Mouse (Mus musculus) hindbrain, embryonic 10.5 days (tissue): ENCODE results near the gene Mast4. TPM values are rescaled to one million over a fixed set of nuclear protein-coding genes. Genes with fewer than 3 reads are reported as not detected.
A peak's percentile ranks its signal among the peaks of the same experiment; 100 is the strongest.

ENCODE experiments used
- DNase-seq: peaks from one replicate; pipeline ENCODE4 v3.0.0-alpha.2; 2017; ENCODE audit warnings: low spot score
- H3K27ac ChIP-seq: fragments of 300-500 bp; sonication (generic); 2 replicates; pipeline ENCODE4 v1.5.1; 2016; ENCODE audit warnings: mild to moderate bottlenecking, moderate library complexity
- H3K27me3 ChIP-seq: fragments of 300-500 bp; sonication (generic); 2 replicates; pipeline ENCODE4 v1.6.1; 2016; ENCODE audit warnings: mild to moderate bottlenecking; ENCODE audit not compliant: poor library complexity, insufficient read depth, severe bottlenecking
- H3K36me3 ChIP-seq: fragments of 300-500 bp; sonication (generic); 2 replicates; pipeline ENCODE4 v1.6.1; 2016; ENCODE audit warnings: mild to moderate bottlenecking, moderate library complexity
- H3K4me1 ChIP-seq: fragments of 300-500 bp; sonication (generic); replicated peaks from 2 replicates; pipeline ENCODE4 v1.6.1; 2016; ENCODE audit warnings: mild to moderate bottlenecking
- H3K4me3 ChIP-seq: fragments of 300-500 bp; sonication (generic); 2 replicates; pipeline ENCODE4 v1.5.1; 2016; ENCODE audit warnings: mild to moderate bottlenecking, moderate library complexity
- H3K9me3 ChIP-seq: fragments of 300-500 bp; sonication (generic); 2 replicates; pipeline ENCODE4 v1.6.1; 2016; ENCODE audit warnings: mild to moderate bottlenecking, moderate library complexity
- WGBS: fragments of 180-500 bp; shearing (Covaris S2); methylation state at CpG from one replicate; pipeline ENCODE4 v1.1.7; 2016; 5-methylcytosine and 5-hydroxymethylcytosine counted together
- polyA plus RNA-seq: library from polyadenylated mRNA; unstranded; fragments of >200 nt; fragmentation: Nextera tagmentation; extraction: Ambion mirVana; gene quantifications from 2 replicates; pipeline ENCODE4 v1.2.1, GENCODE M21; 2016

Gene Mast4
- polyA plus RNA-seq, 1 experiment from 2014 or later, result 19.3 TPM

- WGBS, result 87% methylated on average over 13 of the region's 13 CpGs
- Histone ChIP-seq H3K27me3 (no peaks in the 10 kb centered on the region), H3K9me3 (no peaks in the 10 kb centered on the region), H3K27ac (peak overlapping the region; percentile 23; the same call in 1 of the 2 replicates), H3K4me1 (peaks cover 19% of the 10 kb centered on the region), H3K36me3 (no peaks in the 10 kb centered on the region), H3K4me3 (no peak overlapping the region)
- no peak for DNase-seq
Measured at GRCm38 (mm10) chr13:102889537-102889936, 444.8 kb downstream of the Mast4 start.

- Histone ChIP-seq H3K36me3 (no peaks in the 10 kb centered on the region), H3K4me1 (peaks cover 14% of the 10 kb centered on the region), H3K27me3 (no peaks in the 10 kb centered on the region), H3K9me3 (no peaks in the 10 kb centered on the region), H3K4me3 (no peak overlapping the region), H3K27ac (0 out of 2 replicates have a peak overlapping the region, but pooled peaks have one; percentile 23)
- 84% methylated on average over 15 of the region's 15 CpGs for WGBS
- DNase-seq, result no peak
Measured at GRCm38 (mm10) chr13:102888895-102889490, 445.3 kb downstream of the Mast4 start.

GRCm38 (mm10) chr13:102888211-102888610 is 446.1 kb downstream of the Mast4 start:
- Histone ChIP-seq H3K4me3 (no peak overlapping the region), H3K27ac (no peak overlapping the region), H3K9me3 (no peaks in the 10 kb centered on the region), H3K4me1 (peaks cover 8% of the 10 kb centered on the region; the same call in 1 of the 2 replicates), H3K36me3 (no peaks in the 10 kb centered on the region), H3K27me3 (no peaks in the 10 kb centered on the region)
- 76% methylated on average over 8 of the region's 8 CpGs for whole genome bisulfite sequencing
- no peak for DNase-seq

GRCm38 (mm10) chr13:102887534-102887933 is 446.8 kb downstream of the Mast4 start:
- WGBS, result 95% methylated on average over 13 of the region's 13 CpGs
- Histone ChIP-seq H3K9me3 (no peaks in the 10 kb centered on the region), H3K4me1 (peaks cover 8% of the 10 kb centered on the region; the same call in 1 of the 2 replicates), H3K27ac (no peak overlapping the region), H3K4me3 (no peak overlapping the region), H3K36me3 (no peaks in the 10 kb centered on the region), H3K27me3 (no peaks in the 10 kb centered on the region)
- no peak for DNase-seq

- Histone ChIP-seq H3K4me1 (peaks cover 8% of the 10 kb centered on the region; the same call in 1 of the 2 replicates), H3K36me3 (no peaks in the 10 kb centered on the region), H3K27ac (no peak overlapping the region), H3K27me3 (no peaks in the 10 kb centered on the region), H3K4me3 (no peak overlapping the region), H3K9me3 (no peaks in the 10 kb centered on the region)
- DNase-seq, result no peak
- 91% methylated on average over 8 of the region's 8 CpGs for WGBS
Measured at GRCm38 (mm10) chr13:102886788-102887187, 447.5 kb downstream of the Mast4 start.

GRCm38 (mm10) chr13:102886147-102886546 is 448.1 kb downstream of the Mast4 start:
- H3K27me3 ChIP-seq, result no peaks in the 10 kb centered on the region
- peaks cover 8% of the 10 kb centered on the region; the same call in 1 of the 2 replicates for H3K4me1 ChIP-seq
- 91% methylated on average over 4 of the region's 4 CpGs for WGBS
- no peak for DNase-seq
- no peaks in the 10 kb centered on the region for H3K9me3 ChIP-seq
- no peaks in the 10 kb centered on the region for H3K36me3 ChIP-seq
- no peak overlapping the region for H3K4me3 ChIP-seq
- no peak overlapping the region for H3K27ac ChIP-seq

GRCm38 (mm10) chr13:102880381-102881076 is 453.8 kb downstream of the Mast4 start:
- WGBS, result 95% methylated on average over 7 of the region's 7 CpGs
- peaks cover 25% of the 10 kb centered on the region for H3K4me1 ChIP-seq
- no peak for DNase-seq
- no peak overlapping the region for H3K27ac ChIP-seq
- H3K27me3 ChIP-seq, result no peaks in the 10 kb centered on the region
- H3K9me3 ChIP-seq, result no peaks in the 10 kb centered on the region
- H3K36me3 ChIP-seq, result no peaks in the 10 kb centered on the region
- H3K4me3 ChIP-seq, result no peak overlapping the region

- no peak overlapping the region for H3K27ac ChIP-seq
- H3K27me3 ChIP-seq, result no peaks in the 10 kb centered on the region
- H3K4me3 ChIP-seq, result no peak overlapping the region
- DNase-seq, result no peak
- H3K9me3 ChIP-seq, result no peaks in the 10 kb centered on the region
- H3K36me3 ChIP-seq, result no peaks in the 10 kb centered on the region
- peaks cover 41% of the 10 kb centered on the region for H3K4me1 ChIP-seq
- WGBS, result 67% methylated on average over 6 of the region's 6 CpGs
Measured at GRCm38 (mm10) chr13:102878631-102879030, 455.7 kb downstream of the Mast4 start.

- no peak overlapping the region for H3K4me3 ChIP-seq
- no peaks in the 10 kb centered on the region for H3K36me3 ChIP-seq
- no peaks in the 10 kb centered on the region for H3K27me3 ChIP-seq
- no peak overlapping the region for H3K27ac ChIP-seq
- WGBS, result 82% methylated on average over 12 of the region's 12 CpGs
- peaks cover 46% of the 10 kb centered on the region for H3K4me1 ChIP-seq
- no peak for DNase-seq
- no peaks in the 10 kb centered on the region for H3K9me3 ChIP-seq
Measured at GRCm38 (mm10) chr13:102877766-102878325, 456.5 kb downstream of the Mast4 start.

- DNase-seq, result no peak
- Histone ChIP-seq H3K9me3 (no peaks in the 10 kb centered on the region), H3K27ac (no peak overlapping the region), H3K27me3 (no peaks in the 10 kb centered on the region), H3K4me1 (peaks cover 52% of the 10 kb centered on the region), H3K4me3 (no peak overlapping the region), H3K36me3 (no peaks in the 10 kb centered on the region)
- 81% methylated on average over 8 of the region's 8 CpGs for WGBS
Measured at GRCm38 (mm10) chr13:102877154-102877553, 457.1 kb downstream of the Mast4 start.

- no peak for DNase-seq
- Histone ChIP-seq H3K36me3 (no peaks in the 10 kb centered on the region), H3K9me3 (no peaks in the 10 kb centered on the region), H3K4me1 (peaks cover 56% of the 10 kb centered on the region), H3K27ac (no peak overlapping the region), H3K4me3 (no peak overlapping the region), H3K27me3 (no peaks in the 10 kb centered on the region)
- WGBS, result 72% methylated on average over 8 of the region's 8 CpGs
Measured at GRCm38 (mm10) chr13:102875520-102875919, 458.8 kb downstream of the Mast4 start.

- Histone ChIP-seq H3K27ac (no peak overlapping the region), H3K4me3 (no peak overlapping the region), H3K4me1 (peaks cover 56% of the 10 kb centered on the region), H3K9me3 (no peaks in the 10 kb centered on the region), H3K27me3 (no peaks in the 10 kb centered on the region), H3K36me3 (no peaks in the 10 kb centered on the region)
- no peak for DNase-seq
- WGBS, result 67% methylated on average over 3 of the region's 3 CpGs
Measured at GRCm38 (mm10) chr13:102875144-102875476, 459.2 kb downstream of the Mast4 start.

GRCm38 (mm10) chr13:102874465-102875143 is 459.7 kb downstream of the Mast4 start:
- Histone ChIP-seq H3K27ac (0 out of 2 replicates have a peak overlapping the region, but pooled peaks have one; percentile 6), H3K4me3 (no peak overlapping the region), H3K27me3 (no peaks in the 10 kb centered on the region), H3K36me3 (no peaks in the 10 kb centered on the region), H3K4me1 (peaks cover 56% of the 10 kb centered on the region), H3K9me3 (no peaks in the 10 kb centered on the region)
- 83% methylated on average over 14 of the region's 14 CpGs for WGBS
- DNase-seq, result peak; percentile 26
